Mouse (Mus musculus): ENCODE measurements around the gene Sema5b.
"Not testable (repeated sequence)": the region's sequence is repeated elsewhere in the genome, so short reads cannot be mapped to it uniquely, and the experiment has no call there.

Sema5b gene

GRCm38 (mm10) chr16:35549354-35549753, 8.4 kb downstream of the Sema5b start:
- DNase-seq (ENCODE audit: low read depth, low spot score): no peak

GRCm38 (mm10) chr16:35555596-35556482, 14.9 kb downstream of the Sema5b start:
- DNase-seq (ENCODE audit: low read depth, low spot score): no peak

GRCm38 (mm10) chr16:35557038-35557437, 16.1 kb downstream of the Sema5b start:
- DNase-seq (ENCODE audit: low read depth, low spot score): no peak

GRCm38 (mm10) chr16:35561541-35561940, 20.6 kb downstream of the Sema5b start:
- no peak for DNase-seq (ENCODE audit: low read depth, low spot score)

GRCm38 (mm10) chr16:35564246-35564905, 23.4 kb downstream of the Sema5b start:
- no peak for DNase-seq (ENCODE audit: low read depth, low spot score)

GRCm38 (mm10) chr16:35565601-35566000, 24.7 kb downstream of the Sema5b start:
- not testable (repeated sequence) for DNase-seq (ENCODE audit: low read depth, low spot score)

GRCm38 (mm10) chr16:35568225-35568880, 27.4 kb downstream of the Sema5b start:
- DNase-seq (ENCODE audit: low read depth, low spot score): no peak

GRCm38 (mm10) chr16:35569347-35569746, 28.4 kb downstream of the Sema5b start:
- no peak for DNase-seq (ENCODE audit: low read depth, low spot score)

GRCm38 (mm10) chr16:35569758-35570157, 28.8 kb downstream of the Sema5b start:
- DNase-seq (ENCODE audit: low read depth, low spot score): no peak

GRCm38 (mm10) chr16:35570627-35571026, 29.7 kb downstream of the Sema5b start:
- no peak for DNase-seq (ENCODE audit: low read depth, low spot score)

GRCm38 (mm10) chr16:35573586-35573985, 32.6 kb downstream of the Sema5b start:
- DNase-seq (ENCODE audit: low read depth, low spot score): no peak

GRCm38 (mm10) chr16:35577181-35577941, 36.4 kb downstream of the Sema5b start:
- no peak for DNase-seq (ENCODE audit: low read depth, low spot score)

- no peak for DNase-seq (ENCODE audit: low read depth, low spot score)
These were observed 40.4 kb downstream of the Sema5b start for GRCm38 (mm10) chr16:35581299-35581698.

- no peak for DNase-seq (ENCODE audit: low read depth, low spot score)
These were observed 42.7 kb downstream of the Sema5b start for GRCm38 (mm10) chr16:35583551-35584080.

- no peak for DNase-seq (ENCODE audit: low read depth, low spot score)
These were observed 44.3 kb downstream of the Sema5b start for GRCm38 (mm10) chr16:35585126-35585694.

GRCm38 (mm10) chr16:35587046-35587779, 46.3 kb downstream of the Sema5b start:
- DNase-seq (ENCODE audit: low read depth, low spot score): no peak

GRCm38 (mm10) chr16:35587866-35588465, 47.0 kb downstream of the Sema5b start:
- DNase-seq (ENCODE audit: low read depth, low spot score): no peak

GRCm38 (mm10) chr16:35588731-35589151, 47.8 kb downstream of the Sema5b start:
- DNase-seq (ENCODE audit: low read depth, low spot score): no peak

- DNase-seq (ENCODE audit: low read depth, low spot score): no peak
These were observed 50.8 kb downstream of the Sema5b start for GRCm38 (mm10) chr16:35591756-35592155.

All from CD4-positive helper T cell, adult 2 months (primary cell).